Mouse (Mus musculus) gastrocnemius, postnatal 4 days (tissue): ENCODE results near the gene Phactr3. TPM values are rescaled to one million over a fixed set of nuclear protein-coding genes. Genes with fewer than 3 reads are reported as not detected.

ENCODE experiments used
- DNase-seq, 2 experiments: peaks; one replicate each; pipeline ENCODE4 v3.0.0; 2021 to 2022; ENCODE audit warnings: low spot score in 2 of 2, mixed read lengths in 2 of 2
- total RNA-seq, 2 experiments: library from RNA; stranded (reverse); gene quantifications; 2 replicates each; pipeline ENCODE4 v1.2.3; 2021

Phactr3 gene
- total RNA-seq, 2 experiments from 2014 or later: 0.17 to 0.29 TPM

- no peak for DNase-seq
These were observed 13.0 kb downstream of the Phactr3 start for GRCm38 (mm10) chr2:178131606-178132365.

- no peak for DNase-seq
These were observed 16.9 kb downstream of the Phactr3 start for GRCm38 (mm10) chr2:178135713-178136112.

DNA sequence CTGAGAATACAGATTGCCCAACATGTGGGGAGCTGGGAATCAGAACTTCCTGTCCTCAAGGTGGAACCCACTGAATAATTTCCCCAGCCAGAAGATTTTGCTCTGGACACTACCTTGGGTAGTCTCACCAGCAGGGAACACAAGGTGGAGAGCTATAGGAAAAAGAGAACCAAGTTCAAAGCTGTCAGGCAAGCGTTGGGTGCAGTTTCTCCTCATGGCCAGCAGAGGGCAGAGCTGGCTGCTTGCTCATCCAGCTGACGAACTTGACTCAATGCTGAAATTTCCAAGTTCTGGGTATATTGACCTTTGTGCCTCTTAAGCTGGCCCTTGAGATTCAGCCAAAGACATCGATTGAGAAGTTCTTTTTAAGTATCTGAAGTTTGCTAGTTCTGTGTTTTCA is 18.7 kb downstream of the Phactr3 start:
- DNase-seq: no peak

GRCm38 (mm10) chr2:178141489-178141922 is 22.7 kb downstream of the Phactr3 start:
- DNase-seq: no peak

GRCm38 (mm10) chr2:178142291-178143023 is 23.7 kb downstream of the Phactr3 start:
- no peak for DNase-seq

DNA sequence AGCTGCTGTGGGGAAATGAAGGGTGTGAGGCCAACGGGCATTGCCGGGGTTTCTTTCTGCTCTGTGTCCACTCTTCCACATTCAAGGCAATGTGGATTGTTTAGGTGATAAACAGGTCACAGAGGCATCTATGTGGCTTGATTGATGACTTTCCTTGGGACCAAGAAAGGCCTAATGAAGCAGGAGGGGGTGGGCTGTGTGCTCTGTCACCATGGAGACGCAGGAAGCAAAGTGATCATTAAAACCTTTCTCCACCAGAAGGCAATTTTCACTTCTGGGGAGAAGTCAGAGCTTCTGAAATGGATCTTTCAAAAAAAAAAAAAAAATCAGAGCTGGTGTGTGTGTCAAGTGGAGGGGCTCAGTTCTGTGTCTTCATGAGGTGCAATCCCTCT is 24.2 kb downstream of the Phactr3 start:
- no peak for DNase-seq

GRCm38 (mm10) chr2:178143898-178144297 is 25.1 kb downstream of the Phactr3 start:
- no peak for DNase-seq

DNA sequence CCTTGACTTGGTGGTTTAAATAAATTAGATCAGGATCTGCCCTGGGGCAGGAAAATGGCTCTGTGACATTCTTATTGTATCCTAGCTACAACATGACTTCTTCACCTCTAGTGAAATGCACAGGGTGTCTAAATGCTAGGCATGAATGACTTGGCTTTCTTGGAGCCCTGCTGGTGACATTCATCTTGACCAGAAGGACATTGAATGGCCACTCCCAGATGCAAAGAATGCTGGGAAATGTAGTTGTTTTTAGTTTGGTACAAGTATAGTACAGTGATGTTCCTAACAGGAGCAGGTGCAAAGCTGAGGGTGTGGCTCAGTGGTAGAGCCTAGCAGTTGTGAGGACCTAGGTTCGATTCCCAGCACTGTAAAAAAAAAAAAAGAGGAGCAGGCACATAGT is 30.5 kb downstream of the Phactr3 start:
- no peak for DNase-seq

DNA sequence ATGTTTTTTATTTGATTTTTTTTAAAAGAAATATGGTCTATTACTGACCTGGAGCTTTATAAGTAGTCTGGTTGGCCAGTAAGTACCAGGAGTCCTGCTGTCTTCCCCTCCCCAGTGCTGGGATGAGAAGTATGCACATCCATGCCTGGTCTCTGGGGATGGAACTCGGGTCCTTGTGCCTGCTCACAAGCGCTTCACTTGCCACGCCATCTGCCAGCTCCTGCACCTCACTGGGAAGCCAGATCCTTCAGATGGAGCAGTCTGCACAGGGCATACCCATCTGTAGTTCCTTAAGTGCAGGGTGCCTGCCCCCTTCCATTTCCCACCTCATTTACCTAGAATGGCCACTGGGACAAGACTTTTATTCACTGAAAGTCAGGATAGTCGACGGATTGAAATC is 31.9 kb downstream of the Phactr3 start:
- DNase-seq: no peak

DNA sequence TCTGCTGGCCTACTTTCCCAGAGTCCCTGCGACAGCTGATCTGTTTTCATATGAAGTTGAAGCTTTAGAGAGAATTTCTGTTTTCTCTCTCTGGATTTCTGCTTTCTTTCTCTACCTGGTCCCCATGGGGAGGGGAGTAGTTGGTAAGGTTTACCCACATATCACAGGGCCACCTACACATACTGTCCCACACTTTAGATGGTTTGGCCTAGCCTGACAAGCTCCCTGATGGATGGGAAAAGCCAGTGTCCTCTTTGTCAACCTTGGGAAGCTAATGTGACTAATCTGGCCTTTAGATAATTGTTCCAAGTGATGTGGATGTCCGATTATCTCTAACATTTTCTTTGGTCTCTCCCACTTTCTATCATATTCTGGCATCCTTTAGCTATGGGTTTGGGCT is 34.8 kb downstream of the Phactr3 start:
- no peak for DNase-seq

- DNase-seq: no peak
These were observed 35.4 kb downstream of the Phactr3 start for GRCm38 (mm10) chr2:178154129-178154528.

DNA sequence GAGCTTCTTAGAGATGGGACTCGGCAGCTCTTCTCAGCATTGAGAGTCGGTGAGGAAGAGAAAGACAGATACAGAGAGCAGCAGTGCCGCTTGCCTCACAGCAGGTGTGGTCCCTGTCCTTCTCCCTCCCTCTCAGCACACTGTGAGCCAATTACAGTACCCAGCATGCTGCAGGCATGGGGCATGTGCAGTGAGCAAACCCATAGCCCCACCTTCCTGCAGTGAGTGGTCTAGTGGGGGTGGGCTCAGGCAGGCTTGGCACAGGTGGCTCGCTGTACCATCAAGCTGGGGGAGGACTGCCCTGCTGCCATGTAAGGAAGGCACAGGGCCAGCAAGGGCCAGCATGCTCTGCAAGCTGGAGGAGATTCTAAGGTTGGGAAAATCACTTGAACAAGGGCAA is 35.8 kb downstream of the Phactr3 start:
- DNase-seq: no peak

- no peak for DNase-seq
These were observed 36.6 kb downstream of the Phactr3 start for GRCm38 (mm10) chr2:178155176-178155916.

GRCm38 (mm10) chr2:178155917-178156282 is 37.1 kb downstream of the Phactr3 start:
- DNase-seq: peak in 1 of 2 experiments; percentile 42

DNA sequence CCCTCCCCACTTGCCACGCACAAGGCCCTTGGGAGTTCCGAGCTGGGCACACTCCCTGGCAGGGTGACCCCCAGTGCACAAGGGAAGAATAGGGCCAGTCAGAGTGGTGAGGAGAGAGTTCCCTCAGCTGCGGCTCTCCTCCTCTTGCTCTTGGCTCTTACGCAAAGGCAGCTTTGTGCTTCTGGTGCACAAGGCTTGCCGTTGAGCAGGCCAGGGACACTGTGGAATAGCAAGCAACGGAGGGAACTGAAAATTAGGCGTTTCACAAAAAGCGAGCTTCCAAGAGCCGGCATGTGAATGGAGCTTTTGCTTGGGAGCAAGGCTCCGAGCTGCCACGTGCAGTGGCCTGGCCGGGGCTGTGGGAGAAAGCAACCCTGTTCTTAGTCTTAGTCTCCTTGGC is 40.2 kb downstream of the Phactr3 start:
- no peak for DNase-seq

- no peak for DNase-seq
These were observed 45.2 kb downstream of the Phactr3 start for GRCm38 (mm10) chr2:178163981-178164380.

DNA sequence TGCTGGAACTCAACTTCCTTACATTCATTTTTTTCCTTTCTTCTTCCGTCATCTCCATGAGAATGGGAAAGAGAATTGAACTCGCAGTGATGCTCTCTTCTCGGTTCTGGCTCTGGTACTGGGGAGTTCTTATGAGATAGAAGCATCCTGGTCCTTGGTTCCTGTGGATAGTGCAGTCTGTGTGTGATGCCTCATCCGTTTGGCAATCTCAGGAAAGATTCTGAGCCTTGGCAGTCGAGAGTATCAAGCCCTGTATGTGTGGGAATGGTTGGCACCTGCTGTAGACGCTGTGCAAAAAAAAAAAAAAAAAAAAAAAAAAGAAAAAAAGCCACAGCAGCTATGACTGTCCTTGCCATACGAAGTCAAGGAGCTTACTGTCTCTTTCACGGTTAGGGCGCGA is 47.2 kb downstream of the Phactr3 start:
- DNase-seq: no peak

- DNase-seq: no peak
These were observed 51.2 kb downstream of the Phactr3 start for GRCm38 (mm10) chr2:178169983-178170382.

DNA sequence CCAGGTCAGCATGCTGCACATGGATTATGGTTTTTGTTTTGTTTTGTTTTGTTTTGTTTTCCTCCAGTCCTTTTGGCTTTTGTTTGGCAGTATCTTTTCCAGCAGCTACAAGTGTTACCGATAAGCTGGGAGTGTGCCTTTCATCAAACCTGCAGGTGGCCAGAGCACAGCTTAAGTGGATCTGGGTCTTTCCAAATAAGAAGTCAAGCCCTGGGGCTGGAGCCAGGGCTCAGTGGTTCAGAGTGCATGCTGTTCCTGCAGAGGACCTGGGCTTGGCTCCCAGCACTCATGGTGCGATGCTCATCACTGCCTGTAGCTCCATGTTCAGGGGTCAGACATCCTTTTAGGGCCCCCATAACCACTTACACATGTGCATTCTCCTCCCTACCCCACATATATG is 55.2 kb downstream of the Phactr3 start:
- no peak for DNase-seq

DNA sequence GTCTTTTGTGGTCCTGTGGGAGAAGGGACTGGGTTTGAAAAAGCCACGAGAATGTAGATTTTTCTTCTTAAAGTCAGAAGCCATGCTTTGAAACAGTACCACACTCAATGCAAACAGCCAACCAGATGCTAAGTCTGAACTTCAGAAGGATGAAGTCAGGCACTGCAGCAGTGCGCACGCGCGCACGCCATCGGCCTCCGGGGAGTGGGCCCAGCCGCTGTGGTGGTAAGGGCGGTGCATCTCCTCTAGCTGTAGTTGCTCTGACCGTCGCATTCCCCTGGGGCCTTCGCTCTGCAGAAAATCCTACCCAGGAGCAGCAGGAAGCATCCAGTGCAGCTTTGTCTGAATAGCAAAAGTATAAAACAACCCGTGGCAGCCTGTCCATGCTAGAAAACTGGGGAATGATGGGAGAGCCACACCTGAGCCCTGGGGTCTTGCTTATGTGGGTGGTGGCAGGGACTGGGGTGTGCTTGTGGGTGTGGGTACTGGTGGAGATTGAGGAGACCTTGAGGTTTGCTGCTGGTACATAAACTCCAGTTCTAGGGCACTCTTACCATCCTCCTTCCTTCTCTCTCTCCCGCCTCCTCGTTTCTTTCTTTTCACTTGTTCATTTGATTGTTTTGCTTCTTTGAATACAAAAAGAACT is 56.6 kb downstream of the Phactr3 start:
- DNase-seq: no peak

DNA sequence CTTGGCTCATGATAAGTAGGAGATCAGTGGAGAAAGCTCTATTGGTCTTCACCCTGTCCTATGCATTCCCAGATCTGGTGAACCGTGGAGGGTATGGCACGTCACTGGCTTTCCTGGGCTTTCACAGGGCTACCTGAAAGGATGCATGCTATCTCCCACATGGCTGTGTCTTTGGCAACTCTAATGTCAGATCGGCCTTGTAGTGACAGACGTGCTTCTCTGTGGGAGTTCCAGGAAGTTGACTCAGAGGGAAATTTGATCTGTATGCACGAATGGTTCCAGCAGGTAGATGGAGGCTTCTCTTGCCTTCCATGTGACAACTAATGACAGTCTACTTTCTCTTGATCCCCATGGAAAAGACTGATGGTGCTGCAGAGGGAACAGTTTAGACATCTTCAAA is 65.5 kb downstream of the Phactr3 start:
- no peak for DNase-seq

GRCm38 (mm10) chr2:178184862-178185261 is 66.1 kb downstream of the Phactr3 start:
- DNase-seq: no peak
